ENCODE assay signal across 13 mouse cellular contexts in the genomic region with DNA sequence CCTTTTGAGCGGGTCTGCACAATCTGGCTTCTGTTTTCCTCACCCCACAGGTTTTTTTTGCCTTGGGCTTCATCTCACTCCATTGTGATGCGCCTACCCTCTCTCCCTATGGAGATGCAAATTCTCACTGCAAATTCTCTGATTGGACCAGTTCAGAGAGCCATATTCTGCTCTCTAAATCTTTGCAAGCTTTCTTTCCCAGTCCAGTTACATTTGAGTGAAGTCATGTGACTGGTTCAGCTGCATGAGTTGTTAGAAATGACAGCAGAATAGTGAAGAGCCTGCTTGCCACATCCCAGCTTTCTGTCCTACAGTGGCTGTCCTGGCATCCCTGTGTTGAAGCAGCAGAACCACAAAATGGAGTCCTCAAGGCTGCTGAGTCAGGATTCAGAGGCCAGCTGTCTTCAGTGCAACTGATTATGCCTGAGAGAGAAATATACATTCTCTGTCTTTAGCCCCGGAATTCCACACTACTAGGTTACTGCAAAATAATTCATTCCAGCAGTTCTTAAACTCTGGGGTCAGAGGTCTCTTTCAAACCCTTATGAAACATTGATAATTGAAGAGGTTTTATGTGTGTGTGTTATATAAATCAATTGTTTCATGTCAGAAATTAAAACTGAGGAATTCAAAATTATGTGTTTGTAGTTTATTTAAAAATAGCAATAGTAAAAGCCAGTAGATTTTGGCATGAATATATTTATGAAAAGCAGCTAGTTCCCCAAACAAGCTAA.
A peak's percentile ranks its signal among the peaks of the same experiment; 100 is the strongest.
DNase-seq lines count a peak whose midpoint lies in the region; ATAC-seq and TF ChIP-seq lines count a peak whose summit lies in the region.
"Had no signal": no experiment of that assay in that cellular context is flagged by ENCODE, and none has a peak within 500 bp of the region (broad histone marks: within the 10 kb centered on the region; RNA-seq: fewer than 3 reads in every experiment).

No protein-coding gene starts in this region.

- no peak for ATAC-seq in limb, embryonic 12.5 days (ENCODE audit: insufficient number of reproducible peaks, insufficient read depth, low FRiP score, low TSS enrichment, low read depth)
- no peak for ATAC-seq in erythroid progenitor cell, adult 5-6 weeks (replicated peaks; ENCODE audit: low FRiP score, poor library complexity, severe bottlenecking)

- WGBS in forebrain, embryonic 10.5 days, result 45% methylated on average over 3 of the region's 3 CpGs
- WGBS in limb, embryonic 12.5 days, result 41% methylated on average over 3 of the region's 3 CpGs

- no peak overlapping the region for H3K4me3 ChIP-seq in ES-E14 (ENCODE audit: insufficient read depth in 1 of 2, low read depth in 1 of 2, low read length in 2 of 2, poor library complexity in 1 of 2, severe bottlenecking in 1 of 2)
- H3K4me3 ChIP-seq in forebrain, embryonic 10.5 days, result no peak overlapping the region
- H3K4me3 ChIP-seq in limb, embryonic 12.5 days (replicated peaks), result no peak overlapping the region
- H3K4me3 ChIP-seq: gastrocnemius, adult 2 months; hindbrain, embryonic 15.5 days; left cerebral cortex, adult 2 months had no signal

- H3K27ac ChIP-seq in ES-E14 (ENCODE audit: insufficient read depth, low read depth, low read length, poor library complexity, severe bottlenecking), result no peak overlapping the region; the same call in 1 of the 2 replicates
- H3K27ac ChIP-seq in forebrain, embryonic 10.5 days, result peak overlapping the region; percentile 72
- peak overlapping the region; percentile 12; the same call in 1 of the 2 replicates for H3K27ac ChIP-seq in limb, embryonic 12.5 days
- H3K27ac ChIP-seq: gastrocnemius, adult 2 months; hindbrain, embryonic 15.5 days; left cerebral cortex, adult 2 months had no signal

- peaks cover 16 to 23% of the 10 kb centered on the region in 2 experiments for H3K4me1 ChIP-seq in ES-E14 (ENCODE audit: control insufficient read depth in 2 of 2, insufficient read depth in 2 of 2, low read length in 2 of 2, poor library complexity in 1 of 2)
- H3K4me1 ChIP-seq in forebrain, embryonic 10.5 days, result peaks cover 63% of the 10 kb centered on the region
- H3K4me1 ChIP-seq in limb, embryonic 12.5 days (replicated peaks), result peaks cover 29% of the 10 kb centered on the region

- no peaks in the 10 kb centered on the region for H3K9me3 ChIP-seq in ES-E14 (ENCODE audit: control insufficient read depth, insufficient read depth, low read depth, low read length)
- H3K9me3 ChIP-seq in forebrain, embryonic 10.5 days, result no peaks in the 10 kb centered on the region
- no peaks in the 10 kb centered on the region for H3K9me3 ChIP-seq in limb, embryonic 12.5 days
- H3K9me3 ChIP-seq: hindbrain, embryonic 15.5 days had no signal

- H3K4me2 ChIP-seq in limb, embryonic 12.5 days, result no peak overlapping the region
- H3K4me2 ChIP-seq: hindbrain, embryonic 15.5 days had no signal

- intact Hi-C loops in heart, postnatal 14 days (cut with DNase I), result no loop called here

- H3K9ac ChIP-seq in ES-E14 (ENCODE audit: insufficient read depth, low read depth, low read length, poor library complexity, severe bottlenecking), result no peak overlapping the region
- H3K9ac ChIP-seq in limb, embryonic 12.5 days (replicated peaks), result no peak overlapping the region
- H3K9ac ChIP-seq: hindbrain, embryonic 15.5 days had no signal

- no peaks in the 10 kb centered on the region for H3K36me3 ChIP-seq in ES-E14 (ENCODE audit: control insufficient read depth, insufficient read depth, low read length, poor library complexity, severe bottlenecking)
- no peaks in the 10 kb centered on the region for H3K36me3 ChIP-seq in forebrain, embryonic 10.5 days (replicated peaks)
- no peaks in the 10 kb centered on the region for H3K36me3 ChIP-seq in limb, embryonic 12.5 days
- H3K36me3 ChIP-seq: hindbrain, embryonic 15.5 days had no signal

- in situ Hi-C loops in ES-E14 (cut with MboI; ENCODE audit: low sequenced_read_pairs in 2 of 2, unreplicated experiment in 2 of 2), result loop anchor here in 1 of 2 experiments (25.0 kb wide), 1 partner anchor 311 kb away; a partner anchor contains a TSS

- DNase-seq in embryo, embryonic 10 days (ENCODE audit: low spot score), result peak; percentile 50
- DNase-seq in embryo, embryonic 9.5 days (ENCODE audit: extremely low spot score), result no peak
- peak; percentile 34 for DNase-seq in ES-E14 (ENCODE audit: low read depth, low spot score)
- DNase-seq in forebrain, embryonic 10.5 days (ENCODE audit: extremely low spot score, low spot score), result no peak
- no peak for DNase-seq in Muller cell, postnatal 12 days (ENCODE audit: inconsistent ontology term)
- no peak for DNase-seq in heart, postnatal 14 days
- DNase-seq: cerebellum, adult 8-10 months; gastrocnemius, adult 2 months; lung, postnatal 36 days had no signal

- H3K27me3 ChIP-seq in forebrain, embryonic 10.5 days (ENCODE audit: poor library complexity, severe bottlenecking), result no peaks in the 10 kb centered on the region; the same call in 1 of the 2 replicates
- no peaks in the 10 kb centered on the region for H3K27me3 ChIP-seq in limb, embryonic 12.5 days
- H3K27me3 ChIP-seq: hindbrain, embryonic 15.5 days had no signal

TF ChIP-seq in ES-E14, 5 proteins besides CTCF, POLR2A, EP300 and RAD21:
- TF ChIP-seq CHD2 (IDR thresholded peaks at IDR 0.05; ENCODE audit: low read depth, low read length) (no peak), ZC3H11A (IDR thresholded peaks at IDR 0.05; ENCODE audit: borderline replicate concordance, low read depth, low read length) (no peak), ZNF384 (IDR thresholded peaks at IDR 0.05; ENCODE audit: low read depth, low read length) (peak; percentile 71; the same call in 1 of the 2 replicates), MAFK (IDR thresholded peaks at IDR 0.05; ENCODE audit: insufficient read depth, low read depth, low read length) (peak; percentile 88), HCFC1 (IDR thresholded peaks at IDR 0.05; ENCODE audit: borderline replicate concordance, insufficient read depth, low read length) (no peak)

Comparison
In these comparisons a context has a peak if more than half of its experiments do, and no peak if none do; other contexts are left out.
1. DNase-seq: peak in embryo, embryonic 10 days (single experiment) and ES-E14 (single experiment); none in embryo, embryonic 9.5 days (single experiment), forebrain, embryonic 10.5 days (single experiment), Muller cell, postnatal 12 days (single experiment) and heart, postnatal 14 days (0 of 2).